Mouse (Mus musculus) forebrain, embryonic 11.5 days (tissue): ENCODE measurements around the gene Disp3. TPM values are rescaled to one million over a fixed set of nuclear protein-coding genes. Genes with fewer than 3 reads are reported as not detected.

Source experiments
- ATAC-seq: fragments of 200-750 bp; cut with Nextera tagmentation; replicated peaks from 2 replicates; pipeline ENCODE4 v1.8.0; 2017; ENCODE audit warnings: moderate TSS enrichment; ENCODE audit not compliant: low FRiP score
- DNase-seq: peaks from one replicate; pipeline ENCODE4 v3.0.0-alpha.2; 2017; ENCODE audit warnings: low spot score
- H3K27ac ChIP-seq: fragments of 300-500 bp; sonication (generic); 2 replicates; pipeline ENCODE4 v1.5.1; 2014; ENCODE audit warnings: low read depth, low read length
- H3K27me3 ChIP-seq: fragments of 300-500 bp; sonication (generic); 2 replicates; pipeline ENCODE4 v1.6.1; 2014; ENCODE audit warnings: mild to moderate bottlenecking, low read length, mixed read lengths; ENCODE audit not compliant: control insufficient read depth, insufficient read depth
- H3K36me3 ChIP-seq: fragments of 300-500 bp; sonication (generic); 2 replicates; pipeline ENCODE4 v1.6.1; 2014; ENCODE audit warnings: mild to moderate bottlenecking, low read length, moderate library complexity, mixed read lengths; ENCODE audit not compliant: control insufficient read depth, insufficient read depth
- H3K4me1 ChIP-seq: fragments of 300-500 bp; sonication (generic); replicated peaks from 2 replicates; pipeline ENCODE4 v1.6.1; 2014; ENCODE audit warnings: low read length, mixed read lengths; ENCODE audit not compliant: control insufficient read depth, insufficient read depth
- H3K4me2 ChIP-seq: fragments of 300-500 bp; sonication (generic); 2 replicates; pipeline ENCODE4 v1.6.1; 2014; ENCODE audit warnings: low read depth, mild to moderate bottlenecking, low read length, moderate library complexity, mixed read lengths; ENCODE audit not compliant: severe bottlenecking
- H3K4me3 ChIP-seq: fragments of 300-500 bp; sonication (generic); 2 replicates; pipeline ENCODE4 v1.5.1; 2014; ENCODE audit warnings: low read depth, low read length
- H3K9ac ChIP-seq: fragments of 300-500 bp; sonication (generic); 2 replicates; pipeline ENCODE4 v1.6.1; 2014; ENCODE audit warnings: low read length
- H3K9me3 ChIP-seq: fragments of 300-500 bp; sonication (generic); 2 replicates; pipeline ENCODE4 v1.6.1; 2016; ENCODE audit warnings: low read length, mixed read lengths; ENCODE audit not compliant: control insufficient read depth
- WGBS: fragments of 180-500 bp; shearing (Covaris S2); extraction: QIAGEN DNeasy Blood & Tissue Kit; methylation state at CpG from one replicate; pipeline ENCODE4 v1.1.7; 2014; 5-methylcytosine and 5-hydroxymethylcytosine counted together
- polyA plus RNA-seq: library from polyadenylated mRNA; unstranded; fragments of >200 nt; fragmentation: Nextera tagmentation; extraction: Ambion mirVana; gene quantifications from 2 replicates; pipeline ENCODE4 v1.2.1, GENCODE M21; 2014

The Disp3 gene
- polyA plus RNA-seq, 1 experiment from 2014 or later = 3.0 TPM

GRCm38 (mm10) chr4:148298720-148299119, 11.0 kb upstream of the Disp3 start:
- Histone ChIP-seq H3K4me2 (no peak overlapping the region), H3K4me1 (no peaks in the 10 kb centered on the region), H3K27ac (no peak overlapping the region), H3K27me3 (no peaks in the 10 kb centered on the region), H3K36me3 (no peaks in the 10 kb centered on the region), H3K4me3 (no peak overlapping the region), H3K9me3 (no peaks in the 10 kb centered on the region), H3K9ac (no peak overlapping the region)
- no peak for ATAC-seq
- 71% methylated on average over 5 of the region's 5 CpGs for WGBS
- DNase-seq = no peak

- WGBS = 88% methylated on average over 6 of the region's 6 CpGs
Observed at GRCm38 (mm10) chr4:148297640-148298039, 9.9 kb upstream of the Disp3 start.

GRCm38 (mm10) chr4:148293319-148293718, 5.6 kb upstream of the Disp3 start:
- H3K4me3 ChIP-seq = no peak overlapping the region
- 20% methylated on average over 5 of the region's 5 CpGs for WGBS
- H3K4me2 ChIP-seq = no peak overlapping the region
- no peak overlapping the region for H3K27ac ChIP-seq
- peaks cover 10% of the 10 kb centered on the region for H3K4me1 ChIP-seq
- H3K36me3 ChIP-seq = no peaks in the 10 kb centered on the region
- DNase-seq (peak; percentile 84), ATAC-seq (no peak)
- no peak overlapping the region for H3K9ac ChIP-seq
- no peaks in the 10 kb centered on the region for H3K9me3 ChIP-seq
- H3K27me3 ChIP-seq = no peaks in the 10 kb centered on the region; the same call in 1 of the 2 replicates

More at GRCm38 (mm10) chr4:148297640-148298039, 9.9 kb upstream of the Disp3 start:
- ATAC-seq = no peak
- Histone ChIP-seq H3K36me3 (no peaks in the 10 kb centered on the region), H3K27me3 (no peaks in the 10 kb centered on the region), H3K4me2 (no peak overlapping the region), H3K4me1 (no peaks in the 10 kb centered on the region), H3K9me3 (no peaks in the 10 kb centered on the region), H3K9ac (no peak overlapping the region), H3K27ac (no peak overlapping the region), H3K4me3 (no peak overlapping the region)
- no peak for DNase-seq

- peaks cover 14% of the 10 kb centered on the region for H3K4me1 ChIP-seq
- H3K27ac ChIP-seq = peak overlapping the region; percentile 15; the same call in 1 of the 2 replicates
- H3K9ac ChIP-seq = no peak overlapping the region
- peak; percentile 75 for DNase-seq
- 0 out of 2 replicates have a peak, but pooled peaks have one; percentile 28 for ATAC-seq
- no peaks in the 10 kb centered on the region for H3K36me3 ChIP-seq
- H3K9me3 ChIP-seq = no peaks in the 10 kb centered on the region
- WGBS = 32% methylated on average over 10 of the region's 10 CpGs
- H3K4me2 ChIP-seq = no peak overlapping the region
- H3K4me3 ChIP-seq = no peak overlapping the region
- H3K27me3 ChIP-seq = peaks cover 7% of the 10 kb centered on the region
Observed at GRCm38 (mm10) chr4:148291849-148292248, 4.1 kb upstream of the Disp3 start.

- Histone ChIP-seq H3K27ac (no peak overlapping the region), H3K9ac (no peak overlapping the region), H3K4me2 (no peak overlapping the region), H3K36me3 (no peaks in the 10 kb centered on the region), H3K9me3 (no peaks in the 10 kb centered on the region), H3K27me3 (peaks cover 14% of the 10 kb centered on the region), H3K4me1 (peaks cover 19% of the 10 kb centered on the region), H3K4me3 (no peak overlapping the region)
- ATAC-seq (no peak), DNase-seq (no peak)
- 58% methylated on average over 2 of the region's 2 CpGs for WGBS
Observed at GRCm38 (mm10) chr4:148291080-148291479, 3.3 kb upstream of the Disp3 start.

GRCm38 (mm10) chr4:148288055-148288549, 337 bp upstream of the Disp3 start:
- peaks cover 19% of the 10 kb centered on the region for H3K4me1 ChIP-seq
- H3K9me3 ChIP-seq = no peaks in the 10 kb centered on the region
- WGBS = 2% methylated on average over 32 of the region's 32 CpGs

GRCm38 (mm10) chr4:148287041-148287440, 724 bp downstream of the Disp3 start:
- Histone ChIP-seq H3K9me3 (no peaks in the 10 kb centered on the region), H3K36me3 (no peaks in the 10 kb centered on the region), H3K27me3 (peaks cover 24% of the 10 kb centered on the region), H3K4me2 (peak overlapping the region; percentile 94), H3K27ac (no peak overlapping the region), H3K4me1 (peaks cover 16% of the 10 kb centered on the region), H3K9ac (peak overlapping the region; percentile 66), H3K4me3 (peak overlapping the region; percentile 51)
- WGBS = 1% methylated on average over 20 of the region's 20 CpGs
- ATAC-seq (no peak), DNase-seq (no peak)

More at GRCm38 (mm10) chr4:148288055-148288549, 337 bp upstream of the Disp3 start:
- ATAC-seq (peak; percentile 92), DNase-seq (peak; percentile 97)
- peak overlapping the region; percentile 51 for H3K4me3 ChIP-seq
- peak overlapping the region; percentile 94 for H3K4me2 ChIP-seq
- H3K36me3 ChIP-seq = no peaks in the 10 kb centered on the region
- peaks cover 24% of the 10 kb centered on the region for H3K27me3 ChIP-seq
- H3K27ac ChIP-seq = no peak overlapping the region
- H3K9ac ChIP-seq = peak overlapping the region; percentile 66

GRCm38 (mm10) chr4:148286226-148287031, 1.3 kb downstream of the Disp3 start:
- peaks cover 15% of the 10 kb centered on the region for H3K4me1 ChIP-seq
- H3K27me3 ChIP-seq = peaks cover 24% of the 10 kb centered on the region
- 18% methylated on average over 22 of the region's 22 CpGs for WGBS

More at GRCm38 (mm10) chr4:148286226-148287031, 1.3 kb downstream of the Disp3 start:
- DNase-seq (peak; percentile 83), ATAC-seq (no peak)
- peak overlapping the region; percentile 51 for H3K4me3 ChIP-seq
- H3K36me3 ChIP-seq = no peaks in the 10 kb centered on the region
- H3K4me2 ChIP-seq = peak overlapping the region; percentile 94
- no peak overlapping the region for H3K27ac ChIP-seq
- no peaks in the 10 kb centered on the region for H3K9me3 ChIP-seq
- no peak overlapping the region for H3K9ac ChIP-seq
